Mouse (Mus musculus) G1E (cell line): ENCODE results near the gene Cdk17. TPM values are rescaled to one million over a fixed set of nuclear protein-coding genes. Genes with fewer than 3 reads are reported as not detected.

Experiments
- ATAC-seq: 2 replicates; pipeline ENCODE4 v1.8.0; 2016; ENCODE audit warnings: mild to moderate bottlenecking; ENCODE audit not compliant: insufficient number of reproducible peaks, poor library complexity, low FRiP score, severe bottlenecking; ENCODE audit errors: extremely low read depth
- DNase-seq: peaks from one replicate; pipeline ENCODE4 v3.0.0; 2012; ENCODE audit warnings: low spot score
- H3K27me3 ChIP-seq: 2 replicates; pipeline ENCODE4 v1.6.1; 2012; ENCODE audit warnings: mild to moderate bottlenecking, low read length, inconsistent platforms; ENCODE audit not compliant: insufficient read depth
- H3K36me3 ChIP-seq: replicated peaks from 2 replicates; pipeline ENCODE3; 2012; ENCODE audit warnings: mild to moderate bottlenecking, inconsistent platforms
- H3K4me1 ChIP-seq: 2 replicates; pipeline ENCODE4 v1.6.1; 2012; ENCODE audit warnings: low read depth, low read length, inconsistent platforms, mixed read lengths; ENCODE audit not compliant: insufficient read depth
- H3K4me3 ChIP-seq: 2 replicates; pipeline ENCODE4 v1.5.1; 2012; ENCODE audit warnings: low read depth, mild to moderate bottlenecking, inconsistent platforms, low read length, moderate library complexity, mixed read lengths
- H3K9me3 ChIP-seq: replicated peaks from 2 replicates; pipeline ENCODE4 v1.6.1; 2012; ENCODE audit warnings: inconsistent platforms
- CTCF ChIP-seq: IDR thresholded peaks from 2 replicates; pipeline ENCODE4 v1.5.1; 2012; ENCODE audit warnings: low read depth, low read length, inconsistent platforms, mixed read lengths
- GATA1 ChIP-seq: IDR thresholded peaks from 2 replicates; pipeline ENCODE4 v1.6.1; 2012; ENCODE audit warnings: borderline replicate concordance, low read length, inconsistent platforms, mixed read lengths
- GATA2 ChIP-seq: IDR thresholded peaks from 2 replicates; pipeline ENCODE4 v1.6.1; 2012; ENCODE audit warnings: low read depth, low read length, inconsistent platforms, borderline replicate concordance
- POLR2AphosphoS5 ChIP-seq: IDR thresholded peaks from 2 replicates; pipeline ENCODE4 v1.6.1; 2012; ENCODE audit warnings: low read depth, low read length, inconsistent platforms; ENCODE audit not compliant: insufficient replicate concordance
- TAL1 ChIP-seq: conservative IDR thresholded peaks from 2 replicates; pipeline ENCODE4 v1.6.1; 2012; ENCODE audit warnings: low read depth, low read length, inconsistent platforms, mixed read lengths
- polyA plus RNA-seq: library from polyadenylated mRNA; stranded (reverse); fragments of >175 nt; gene quantifications from 2 replicates; pipeline ENCODE4 v1.2.3, GENCODE M21; 2012
- total RNA-seq, 2 experiments: library from RNA; stranded (forward) in 1 of 2; stranded (reverse) in 1 of 2; fragments of 200-1000 nt in 1 of 2; fragments of >200 nt in 1 of 2; fragmentation: Nextera tagmentation in 1 of 2; gene quantifications; 2 replicates each; pipeline ENCODE4 v1.2.3; 2014 to 2017

Cdk17 gene
- total and polyA plus RNA-seq, 3 experiments = 6.5 to 123 (median 95.6) TPM

DNA sequence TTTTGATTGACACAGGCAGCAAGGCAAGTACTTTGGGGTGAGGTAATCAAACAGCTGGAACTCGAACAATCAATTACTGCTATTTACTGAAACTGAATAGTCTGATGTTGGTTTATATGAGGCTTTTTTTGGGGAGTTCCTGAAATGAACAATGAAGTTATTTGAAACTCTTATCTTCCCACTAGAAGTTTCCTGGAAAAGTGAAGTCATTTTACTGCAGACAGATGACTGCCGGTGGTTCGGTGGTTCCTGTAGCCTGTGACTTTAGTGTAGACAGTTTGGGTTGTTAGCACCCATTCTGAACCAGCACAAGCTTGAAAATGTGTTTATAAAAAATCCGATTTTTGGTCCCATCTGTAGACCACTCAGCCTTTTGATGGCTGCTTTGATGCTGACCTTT lies 17.2 kb downstream of the Cdk17 start:
- no peak overlapping the region; the same call in 1 of the 2 replicates for H3K4me3 ChIP-seq
- peaks cover 49% of the 10 kb centered on the region for H3K36me3 ChIP-seq
- no peak for DNase-seq
- H3K4me1 ChIP-seq = peaks cover 76% of the 10 kb centered on the region
- ATAC-seq = peak; percentile 29; the same call in 1 of the 2 replicates
- TF ChIP-seq TAL1 (no peak), GATA1 (no peak), GATA2 (no peak), POLR2AphosphoS5 (no peak), CTCF (no peak)
- peaks cover under 1% of the 10 kb centered on the region; the same call in 1 of the 2 replicates for H3K9me3 ChIP-seq
- no peaks in the 10 kb centered on the region for H3K27me3 ChIP-seq

GRCm38 (mm10) chr10:93178662-93179061 lies 18.0 kb downstream of the Cdk17 start:
- TF ChIP-seq CTCF = 0 out of 2 replicates have a peak, but pooled peaks have one; percentile 15
- no peak for TF ChIP-seq GATA2
- DNase-seq (no peak), ATAC-seq (no peak)
- Histone ChIP-seq H3K4me3 (no peak overlapping the region), H3K36me3 (peaks cover 45% of the 10 kb centered on the region), H3K27me3 (no peaks in the 10 kb centered on the region), H3K9me3 (no peaks in the 10 kb centered on the region), H3K4me1 (peaks cover 70% of the 10 kb centered on the region)

DNA sequence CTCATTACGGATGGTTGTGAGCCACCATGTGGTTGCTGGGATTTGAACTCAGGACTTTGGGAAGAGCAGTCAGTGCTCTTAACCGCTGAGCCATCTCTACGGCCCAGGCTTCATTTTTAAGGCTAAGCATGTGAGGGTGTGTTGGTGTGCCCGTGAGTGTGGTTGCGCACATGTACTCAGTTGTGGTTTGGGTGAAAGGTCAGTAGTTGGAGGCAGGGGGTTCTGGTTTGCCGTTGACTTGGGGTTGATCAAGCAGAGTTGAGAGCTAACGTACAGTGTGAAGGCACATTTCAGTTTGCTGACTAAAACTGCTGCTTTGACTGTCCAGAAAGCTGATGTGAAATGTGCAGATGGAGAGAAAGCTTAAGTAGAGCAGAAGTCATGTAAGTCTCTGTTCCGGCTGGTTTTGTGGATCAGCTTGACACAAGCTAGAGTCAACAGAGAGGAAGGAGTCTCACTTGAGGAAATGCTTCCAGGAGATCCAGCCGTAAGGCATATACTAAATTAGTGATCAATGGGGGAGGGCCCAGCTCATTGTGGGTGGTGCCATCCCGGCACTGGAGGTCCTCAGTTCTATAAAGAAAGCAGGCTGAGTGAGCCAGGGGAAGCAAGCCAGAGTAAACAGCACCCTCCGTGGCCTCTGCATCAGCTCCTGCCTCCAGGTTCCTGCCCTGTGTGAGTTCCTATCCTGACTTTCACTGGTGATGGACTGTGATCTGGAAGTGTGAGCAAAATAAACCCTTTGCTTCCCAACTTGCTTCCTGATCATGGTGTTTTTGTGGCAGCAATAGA lies 19.2 kb downstream of the Cdk17 start:
- no peaks in the 10 kb centered on the region for H3K9me3 ChIP-seq
- no peak for TF ChIP-seq GATA2
- no peak for TF ChIP-seq GATA1
- TF ChIP-seq TAL1 = no peak
- TF ChIP-seq CTCF = no peak
- TF ChIP-seq POLR2AphosphoS5 = no peak
- no peak for ATAC-seq
- H3K27me3 ChIP-seq = no peaks in the 10 kb centered on the region
- H3K36me3 ChIP-seq = peaks cover 43% of the 10 kb centered on the region
- no peak overlapping the region for H3K4me3 ChIP-seq
- no peak for DNase-seq
- peaks cover 63% of the 10 kb centered on the region for H3K4me1 ChIP-seq

DNA sequence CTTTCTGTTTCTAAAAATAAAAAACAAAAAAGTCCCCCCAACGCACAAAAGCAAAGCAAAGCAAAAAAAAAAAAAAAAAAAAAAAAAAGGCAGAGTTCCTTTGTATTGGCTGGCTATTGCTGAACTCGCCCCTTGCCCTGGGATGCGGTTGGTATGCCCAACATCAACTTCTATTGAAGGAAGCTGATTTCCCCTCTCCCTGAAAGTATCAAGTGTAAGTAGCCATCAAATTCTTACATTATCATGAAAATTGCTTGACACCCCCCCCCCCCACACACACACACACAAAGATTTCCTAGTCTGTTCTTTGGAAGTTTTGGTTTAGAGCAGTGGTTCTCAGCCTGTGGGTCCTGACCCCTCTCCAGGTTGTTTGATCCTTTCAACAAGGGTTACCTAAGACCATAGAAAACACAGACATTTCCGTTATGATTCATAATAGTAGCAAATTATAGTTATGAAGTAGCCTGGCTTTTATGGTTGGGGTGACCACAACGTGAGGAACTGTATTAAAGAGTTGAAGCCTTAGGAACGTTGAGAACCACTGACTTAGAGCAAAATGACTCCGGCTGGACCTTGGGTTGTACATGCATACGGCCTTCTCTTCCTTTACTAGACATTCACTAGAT lies 23.8 kb downstream of the Cdk17 start:
- Histone ChIP-seq H3K36me3 (peaks cover 45% of the 10 kb centered on the region), H3K4me1 (peaks cover 34% of the 10 kb centered on the region), H3K4me3 (no peak overlapping the region), H3K27me3 (no peaks in the 10 kb centered on the region), H3K9me3 (no peaks in the 10 kb centered on the region)
- DNase-seq (no peak), ATAC-seq (no peak)
- TF ChIP-seq POLR2AphosphoS5 (no peak), GATA2 (no peak), CTCF (no peak), GATA1 (no peak), TAL1 (no peak)

- TF ChIP-seq GATA1 (no peak), TAL1 (no peak), GATA2 (no peak), CTCF (no peak), POLR2AphosphoS5 (no peak)
- ATAC-seq (no peak), DNase-seq (no peak)
- no peaks in the 10 kb centered on the region for H3K27me3 ChIP-seq
- H3K9me3 ChIP-seq = no peaks in the 10 kb centered on the region
- H3K36me3 ChIP-seq = peaks cover 38% of the 10 kb centered on the region
- H3K4me3 ChIP-seq = no peak overlapping the region
- H3K4me1 ChIP-seq = peaks cover 33% of the 10 kb centered on the region
Measured at GRCm38 (mm10) chr10:93188440-93188999, 27.8 kb downstream of the Cdk17 start.

DNA sequence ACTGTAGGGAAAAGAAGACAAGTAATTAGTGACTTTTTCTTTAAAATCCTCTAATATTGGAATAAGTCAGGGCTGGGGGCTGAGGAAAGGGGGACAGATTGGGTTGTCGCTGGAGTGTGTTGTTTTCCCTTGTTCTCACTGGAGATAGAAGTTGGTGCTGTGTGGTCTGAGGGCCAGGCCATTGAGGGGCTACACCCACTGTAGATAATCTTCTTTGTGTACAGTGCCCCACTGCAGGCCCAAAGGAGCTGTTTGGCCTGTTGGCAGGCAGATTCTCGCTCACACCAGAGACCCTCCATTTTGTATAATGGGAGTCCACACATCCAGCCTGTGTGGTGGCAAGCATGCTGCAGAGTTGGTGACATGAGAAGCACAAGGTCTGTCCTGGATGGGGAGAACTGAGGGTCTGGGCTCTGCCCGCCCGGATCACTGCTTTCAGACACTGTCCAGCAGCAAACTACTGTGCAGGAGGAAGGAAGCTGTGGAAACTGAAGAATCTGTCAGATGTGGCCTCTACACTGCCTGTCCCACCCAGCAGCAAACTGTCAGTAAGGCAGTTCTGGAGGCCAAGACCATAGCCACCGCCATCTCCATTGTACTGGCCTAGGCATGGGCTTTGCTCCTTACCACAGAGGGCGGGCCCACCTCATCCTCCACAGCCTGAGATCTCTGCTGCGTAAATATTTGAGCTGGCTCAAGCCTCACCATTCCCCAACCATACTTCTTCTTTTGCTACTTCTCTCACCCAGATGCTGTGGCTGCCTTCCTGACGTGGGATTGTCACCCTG lies 30.0 kb downstream of the Cdk17 start:
- Histone ChIP-seq H3K4me3 (no peak overlapping the region), H3K27me3 (no peaks in the 10 kb centered on the region), H3K36me3 (peaks cover 36% of the 10 kb centered on the region), H3K9me3 (no peaks in the 10 kb centered on the region), H3K4me1 (peaks cover 33% of the 10 kb centered on the region)
- DNase-seq (no peak), ATAC-seq (no peak)
- no peak for TF ChIP-seq TAL1
- TF ChIP-seq GATA1 = no peak
- TF ChIP-seq GATA2 = no peak
- TF ChIP-seq CTCF = no peak
- TF ChIP-seq POLR2AphosphoS5 = no peak
